Mouse (Mus musculus) CD4-positive, CD25-positive, alpha-beta regulatory T cell (primary cell): Measurements from ENCODE around the gene Krt15. TPM values are rescaled to one million over a fixed set of nuclear protein-coding genes. Genes with fewer than 3 reads are reported as not detected.

ENCODE experiments used
- polyA plus RNA-seq: library from polyadenylated mRNA; unstranded; fragments of 100-300 nt; shearing (Covaris generic); gene quantifications from one replicate; pipeline ENCODE4 v1.2.1, GENCODE M21; 2017

Krt15 gene
- not detected for polyA plus RNA-seq

GRCm38 (mm10) chr11:100135731-100136130 lies at the start of gene Krt15:
Gene Krt15, minus strand, starts transcription at chr11:100135928.

GRCm38 (mm10) chr11:100148615-100149330 lies 13.0 kb upstream of the Krt15 start, which contains the start of gene Krt19:
Gene Krt19, minus strand, starts transcription at chr11:100148665.

GRCm38 (mm10) chr11:100121466-100121865 lies 14.3 kb downstream of the Krt15 start, which contains the start of gene Krt13:
Gene Krt13, minus strand, starts transcription at chr11:100121566.

GRCm38 (mm10) chr11:100105576-100106122 lies 30.1 kb downstream of the Krt15 start, which contains the start of gene Krt36:
Gene Krt36, minus strand, starts transcription at chr11:100105626.

GRCm38 (mm10) chr11:100096141-100096540 lies 39.6 kb downstream of the Krt15 start, which contains the start of gene Krt35:
Gene Krt35, minus strand, starts transcription at chr11:100096241.

GRCm38 (mm10) chr11:100087861-100088260 lies 47.9 kb downstream of the Krt15 start, which contains the start of gene Krt32:
Gene Krt32, minus strand, starts transcription at chr11:100088226.

Other genes with a start within 250 kb of the Krt15 start
- not detected for gene Krtap31-1, start 228.0 kb downstream of the Krt15 start, polyA plus RNA-seq
- gene Gm11565, start 221.2 kb downstream of the Krt15 start, polyA plus RNA-seq, result not detected
- not detected for gene Krtap31-2, start 199.6 kb downstream of the Krt15 start, polyA plus RNA-seq
- gene Krtap9-5, start 187.5 kb downstream of the Krt15 start, polyA plus RNA-seq, result not detected
- not detected for gene Krtap29-1, start 156.9 kb downstream of the Krt15 start, polyA plus RNA-seq
- not detected for gene Krtap16-1, start 149.3 kb downstream of the Krt15 start, polyA plus RNA-seq
- gene Krtap17-1, start 141.9 kb downstream of the Krt15 start, polyA plus RNA-seq, result not detected
- not detected for gene Krt33a, start 119.7 kb downstream of the Krt15 start, polyA plus RNA-seq
- not detected for gene Krt33b, start 106.1 kb downstream of the Krt15 start, polyA plus RNA-seq
- gene Krt34, start 94.4 kb downstream of the Krt15 start, polyA plus RNA-seq, result not detected
- gene Krt31, start 85.4 kb downstream of the Krt15 start, polyA plus RNA-seq, result not detected
- gene Krt32, start 47.7 kb downstream of the Krt15 start, polyA plus RNA-seq, result not detected
- gene Krt35, start 39.7 kb downstream of the Krt15 start, polyA plus RNA-seq, result not detected
- not detected for gene Krt36, start 30.3 kb downstream of the Krt15 start, polyA plus RNA-seq
- gene Krt13, start 14.4 kb downstream of the Krt15 start, polyA plus RNA-seq, result not detected
- not detected for gene Krt19, start 12.7 kb upstream of the Krt15 start, polyA plus RNA-seq
- not detected for gene Krt9, start 57.3 kb upstream of the Krt15 start, polyA plus RNA-seq
- not detected for gene Krt14, start 71.6 kb upstream of the Krt15 start, polyA plus RNA-seq
- not detected for gene Krt16, start 113.0 kb upstream of the Krt15 start, polyA plus RNA-seq
- gene Krt17, start 125.1 kb upstream of the Krt15 start, polyA plus RNA-seq, result 0.30 TPM
- not detected for gene Krt42, start 133.9 kb upstream of the Krt15 start, polyA plus RNA-seq
- gene Eif1, start 184.0 kb upstream of the Krt15 start, polyA plus RNA-seq, result 2,424 TPM
- gene Gast, start 198.5 kb upstream of the Krt15 start, polyA plus RNA-seq, result not detected
- 2.1 TPM for gene Hap1, start 220.2 kb upstream of the Krt15 start, polyA plus RNA-seq